Mouse (Mus musculus) ZHBTc4 (cell line): ENCODE data around the gene Fam217b.

Source experiments
- DNase-seq: peaks from one replicate; pipeline ENCODE4 v3.0.0-alpha.2; 2011; ENCODE audit warnings: low read depth, low spot score

The Fam217b gene

DNA sequence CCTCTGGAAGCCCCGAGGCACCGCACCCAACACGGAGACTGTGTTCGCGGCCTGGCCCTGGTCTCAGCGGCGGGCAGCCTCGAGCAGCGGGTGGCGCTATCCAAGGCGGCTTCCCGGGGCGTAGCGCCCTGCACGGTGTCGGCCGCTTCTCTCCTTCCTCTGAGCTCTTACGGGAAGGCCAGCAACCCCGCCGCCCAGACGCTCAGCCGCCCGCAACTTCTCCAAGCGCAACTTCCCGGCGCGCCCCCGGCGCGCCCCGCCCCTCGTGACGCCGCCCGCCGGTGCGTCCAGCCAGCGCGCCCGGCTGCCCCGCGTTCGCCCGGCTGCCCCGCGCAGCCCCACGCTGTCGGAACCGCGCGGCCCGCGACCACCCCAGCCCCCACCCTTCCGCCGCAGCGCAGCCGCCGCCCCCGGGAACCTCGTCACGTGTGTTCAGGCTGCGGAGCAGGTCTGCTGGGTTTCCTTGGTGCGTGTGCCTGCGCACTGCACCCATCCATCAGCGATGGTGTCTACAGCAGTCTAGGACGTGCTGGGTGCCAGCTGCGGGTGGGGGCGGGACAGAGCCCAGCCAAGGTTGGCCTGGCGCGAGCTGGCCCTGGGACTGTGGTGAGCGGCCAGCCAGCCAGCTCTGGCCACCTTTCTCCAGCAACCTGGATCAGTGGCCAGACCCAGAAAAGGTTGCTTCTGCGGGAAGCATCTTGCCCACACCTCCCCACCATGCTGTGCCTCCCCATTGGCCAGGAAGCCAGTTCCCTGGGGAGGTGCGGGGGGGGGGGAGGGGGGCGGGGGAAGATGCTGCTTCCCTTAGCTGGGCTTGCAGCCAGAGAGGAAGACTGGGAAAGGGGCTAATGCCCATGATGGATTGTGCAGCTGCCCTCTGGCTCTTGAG, at the start of gene Fam217b, which contains the start of gene Ppp1r3d:
TSS of gene Fam217b (plus strand) at position 264 of the 889 bp plus-strand sequence.
TSS of gene Ppp1r3d (minus strand) at position 212 of the 889 bp plus-strand sequence.
- DNase-seq, result peak; percentile 65

DNA sequence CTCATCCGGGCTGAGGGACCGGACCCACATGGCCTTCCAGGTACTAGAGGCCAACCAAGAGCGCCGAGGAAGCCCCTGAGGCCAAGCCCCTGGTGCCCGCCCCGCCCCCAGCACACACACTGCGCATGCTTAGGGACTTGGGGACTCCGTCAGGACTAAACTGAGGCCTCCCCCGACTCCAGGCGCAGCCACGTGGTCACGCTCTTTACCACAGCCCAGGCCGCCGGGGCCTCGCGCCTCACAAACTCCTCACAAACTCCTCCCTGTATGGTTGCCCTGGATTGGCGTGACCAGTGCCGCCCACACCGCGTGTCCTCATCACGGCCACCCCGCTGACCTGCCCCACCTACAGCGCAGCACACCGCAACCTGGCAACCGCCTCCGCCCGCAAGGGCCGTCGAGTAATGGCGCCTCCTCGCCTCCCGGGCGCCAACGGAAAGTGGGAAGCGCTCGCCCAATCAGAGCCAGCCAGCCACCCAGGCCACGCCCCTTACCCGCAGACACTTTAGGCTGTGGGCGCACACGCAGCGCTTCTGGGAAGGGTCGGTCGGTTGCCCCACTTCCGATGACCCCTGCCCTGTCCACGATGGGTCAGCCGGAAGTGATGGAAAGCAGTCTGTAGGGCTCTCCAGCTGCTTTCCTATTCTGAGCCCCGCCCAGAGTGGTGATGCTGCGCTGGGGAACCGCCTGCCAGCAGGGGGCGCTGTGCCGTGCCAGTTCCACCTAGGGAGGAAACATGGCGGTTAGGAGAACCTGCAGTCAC, 7.1 kb upstream of the Fam217b start, which contains the start of gene Sycp2:
TSS of gene Sycp2 (minus strand) at position 633 of the 763 bp plus-strand sequence.
- peak; percentile 80 for DNase-seq

DNA sequence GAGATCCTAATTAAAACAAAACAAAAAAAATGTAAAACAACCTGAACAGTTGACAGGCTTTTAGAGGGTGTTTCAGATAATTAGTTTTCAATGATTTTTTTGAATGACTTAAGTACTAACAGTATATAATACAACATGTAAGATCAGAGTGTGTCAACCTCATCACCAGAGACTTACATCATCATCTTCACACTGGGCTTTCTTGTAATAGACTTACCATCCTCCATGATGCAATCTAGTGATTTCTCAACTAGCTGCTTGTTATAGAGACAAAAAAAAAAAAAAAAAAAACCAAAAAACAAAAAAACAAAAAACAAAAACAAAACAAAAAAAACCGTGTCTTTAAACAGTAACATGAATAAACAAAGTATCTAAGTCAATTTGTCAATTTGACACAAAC, 5.3 kb upstream of the Fam217b start:
- no peak for DNase-seq

DNA sequence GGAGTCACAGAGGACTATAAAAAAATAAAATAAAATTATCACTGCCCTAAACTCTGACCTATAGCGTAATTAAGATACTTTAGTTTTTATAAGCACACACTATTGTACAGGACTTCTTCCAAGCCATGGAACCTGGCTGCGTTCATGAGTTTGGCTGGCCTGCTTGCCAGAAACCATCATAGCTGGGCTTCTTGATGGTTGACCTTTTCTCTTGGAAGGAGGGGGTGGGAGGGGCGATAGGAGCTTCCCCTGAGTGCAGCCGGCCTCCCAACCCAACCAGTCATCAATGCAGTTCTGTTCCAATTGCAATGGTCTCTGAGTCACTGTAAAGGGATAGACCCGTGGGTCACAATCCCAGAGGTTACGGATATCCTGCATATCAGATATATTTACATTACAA, 4.0 kb upstream of the Fam217b start:
- no peak for DNase-seq

DNA sequence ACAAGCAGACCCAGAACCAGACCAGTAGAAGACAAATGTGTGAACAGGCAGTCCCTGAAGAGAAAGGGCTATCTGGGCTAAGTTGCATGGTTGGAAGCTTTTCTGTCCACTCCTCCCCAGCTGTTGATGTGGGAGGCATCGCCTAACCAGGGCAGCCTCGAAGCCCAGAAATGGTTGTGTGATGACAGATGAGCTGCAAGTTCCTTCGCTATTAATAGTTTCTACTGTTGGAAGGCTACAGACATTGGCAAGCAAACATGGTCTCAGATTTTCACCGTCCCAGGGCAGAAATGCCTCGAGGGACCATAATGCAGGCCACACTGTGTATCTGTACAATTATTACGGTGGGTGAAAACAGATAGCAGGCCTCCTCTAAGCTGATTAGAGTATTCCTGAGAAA, 1.7 kb upstream of the Fam217b start:
- no peak for DNase-seq

DNA sequence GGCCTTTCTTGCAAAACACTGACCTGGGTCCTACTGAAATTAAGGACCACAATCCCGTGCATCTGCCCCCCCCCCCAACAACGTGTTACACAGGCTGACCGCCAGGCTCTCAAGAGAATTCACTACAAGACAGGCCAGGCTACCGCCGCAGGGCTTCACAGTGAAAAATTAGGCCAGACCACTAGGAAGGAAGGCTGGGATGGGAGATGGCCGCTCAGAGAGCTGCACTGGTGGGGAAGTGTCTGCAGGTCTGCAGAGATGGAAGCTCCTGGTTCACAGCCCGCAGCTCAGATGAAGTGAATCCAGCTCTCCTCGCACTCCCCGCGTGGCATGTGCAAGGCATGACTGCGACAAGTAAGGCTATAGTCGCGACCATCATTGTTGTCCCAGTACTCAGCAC, 1.2 kb upstream of the Fam217b start:
- no peak for DNase-seq

DNA sequence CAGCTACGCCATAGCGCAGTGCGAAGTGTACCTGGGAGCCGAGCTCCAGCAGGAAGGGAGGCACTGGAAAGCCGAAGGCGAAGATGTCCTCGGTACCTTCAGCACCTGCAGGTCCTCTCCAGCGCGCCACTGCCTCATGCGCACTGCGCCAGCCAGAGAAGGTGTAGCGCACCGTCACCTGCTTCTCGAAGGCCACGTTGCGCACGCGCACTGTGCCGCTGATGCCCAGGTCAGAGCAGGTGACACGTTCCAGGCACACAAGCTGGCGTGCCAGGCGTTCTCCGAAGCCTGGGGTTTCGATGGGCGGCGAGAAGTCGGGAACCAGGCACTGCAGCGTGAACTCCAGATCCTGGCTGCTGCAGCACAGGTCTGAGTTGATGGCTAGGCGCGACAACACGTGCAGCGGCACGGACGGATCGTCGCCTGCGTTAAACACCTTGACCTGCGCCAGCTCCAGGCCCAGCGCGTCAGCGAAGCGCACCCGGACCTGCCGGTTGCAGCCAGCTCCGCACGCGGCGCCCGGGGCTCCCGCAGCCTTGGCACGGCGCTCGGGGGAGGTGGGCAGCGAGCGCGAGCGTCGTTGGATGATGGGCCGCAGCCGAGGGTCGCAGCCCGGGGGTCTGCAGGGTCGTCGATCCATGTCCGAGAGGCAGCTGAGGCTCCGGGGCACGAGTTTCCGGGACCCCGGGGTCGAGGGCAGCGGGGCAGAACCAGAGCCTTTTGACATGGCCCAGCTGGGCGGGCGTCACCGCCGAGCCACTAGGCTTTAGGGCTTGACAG, 653 bp upstream of the Fam217b start:
- peak; percentile 74 for DNase-seq

DNA sequence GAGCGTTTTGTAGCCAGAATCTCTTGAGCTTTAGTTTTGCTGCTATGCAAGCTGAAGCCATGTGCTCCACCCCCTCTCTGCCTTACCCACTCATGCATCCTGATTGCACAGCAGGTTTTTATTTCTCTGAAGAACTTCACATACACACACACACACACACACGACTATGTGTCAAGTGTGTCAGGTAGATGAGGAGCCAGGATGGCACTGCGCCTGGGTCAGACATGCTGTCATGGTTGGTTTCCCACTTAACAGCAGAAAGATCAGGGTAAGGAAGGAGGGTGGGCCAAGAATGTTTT, 775 bp downstream of the Fam217b start:
- no peak for DNase-seq

DNA sequence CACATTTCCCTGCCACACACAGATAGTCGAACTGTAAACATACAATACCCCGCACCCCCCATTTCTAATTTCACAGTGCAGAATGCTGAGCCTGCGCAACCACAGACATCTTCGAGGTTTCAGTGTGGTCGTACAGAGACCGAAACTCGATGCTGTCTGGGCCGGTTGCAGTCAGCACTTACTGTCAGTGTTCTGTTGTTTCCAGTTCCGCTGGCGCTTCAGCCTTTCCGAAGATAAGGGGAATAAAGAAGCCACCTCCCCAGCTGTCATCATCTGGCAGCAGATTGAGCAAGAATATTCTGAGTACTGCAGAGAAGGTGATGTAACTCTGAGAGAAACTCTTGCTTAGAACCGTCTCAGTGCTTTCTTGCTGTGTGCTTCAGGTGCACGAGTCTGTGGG, 2.1 kb downstream of the Fam217b start:
- no peak for DNase-seq

DNA sequence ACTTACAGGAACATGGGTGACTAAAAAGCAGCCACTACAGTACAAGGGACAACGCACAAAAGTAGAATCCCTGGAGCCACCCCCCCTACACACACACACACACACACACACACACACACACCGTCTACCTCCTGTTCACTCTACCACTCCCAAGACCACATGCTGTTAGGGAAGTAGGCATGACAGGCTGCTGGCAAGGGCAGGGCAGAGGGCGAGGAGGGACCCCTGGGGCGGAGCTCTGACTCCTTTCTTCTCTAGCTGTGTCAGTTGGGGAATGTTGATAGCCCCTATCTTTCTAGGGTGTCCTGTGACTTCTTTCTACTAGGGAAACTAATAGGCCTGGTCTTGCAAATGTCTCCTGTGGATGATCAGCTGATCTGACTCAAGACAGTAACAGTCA, 2.6 kb downstream of the Fam217b start:
- DNase-seq, result peak; percentile 56

DNA sequence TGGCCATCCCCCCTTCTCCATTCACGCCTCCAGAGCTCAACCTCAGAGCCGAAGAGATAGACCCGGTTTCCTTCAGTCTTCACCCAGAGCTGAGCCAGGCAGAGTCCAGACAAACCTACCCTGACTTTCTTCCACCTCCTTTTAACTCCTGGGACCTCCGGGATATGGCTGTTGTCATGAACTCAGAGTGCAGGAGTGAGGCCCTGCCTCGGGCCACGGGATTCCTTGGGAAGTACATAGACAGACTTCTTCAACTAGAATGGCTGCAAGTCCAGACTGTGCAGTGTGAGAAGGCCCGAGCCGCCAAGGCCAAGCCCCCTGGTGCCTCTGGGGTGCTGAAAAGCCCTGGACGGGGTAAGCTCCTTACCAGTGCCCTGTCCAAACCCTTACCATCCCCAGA, 6.3 kb downstream of the Fam217b start:
- DNase-seq, result no peak

DNA sequence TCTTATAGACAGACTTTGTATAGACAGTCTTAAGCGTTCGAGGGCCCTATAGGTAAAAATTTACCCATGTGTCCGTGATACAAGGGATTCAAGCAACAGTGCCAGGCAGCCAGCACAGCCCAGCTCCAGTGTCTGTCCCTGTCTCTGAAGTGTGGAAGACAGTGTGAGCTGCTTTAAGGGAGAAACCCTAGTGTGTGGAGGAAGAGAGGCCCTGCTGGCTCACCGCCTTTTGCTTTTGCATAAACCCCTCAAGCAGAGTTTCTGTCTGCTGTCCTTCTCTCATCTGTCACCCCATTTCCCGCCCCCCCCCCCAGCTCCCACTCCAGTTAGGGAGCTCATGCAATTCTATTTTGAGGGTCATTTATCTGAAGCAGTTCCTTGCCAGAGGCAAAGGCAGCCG, 7.3 kb downstream of the Fam217b start:
- no peak for DNase-seq

DNA sequence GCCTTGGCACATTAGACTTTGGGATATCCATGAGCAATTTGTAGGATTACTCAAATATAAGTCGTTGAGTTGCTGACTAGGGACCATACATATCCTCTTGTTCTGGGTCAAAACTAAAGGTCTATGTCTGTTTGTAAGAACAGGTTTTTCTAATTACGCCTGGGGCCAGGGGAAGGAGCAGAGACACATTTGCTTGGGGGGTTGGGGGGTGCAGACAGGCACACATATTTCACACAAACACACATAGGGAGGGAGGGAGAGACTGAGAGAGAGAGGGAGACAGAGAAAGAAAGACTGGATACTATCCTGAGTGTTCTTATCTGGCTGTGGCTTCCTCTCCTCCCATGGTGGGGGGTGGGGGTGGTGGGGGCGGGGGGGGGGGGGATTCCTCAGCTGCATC, 7.9 kb downstream of the Fam217b start:
- DNase-seq, result no peak

DNA sequence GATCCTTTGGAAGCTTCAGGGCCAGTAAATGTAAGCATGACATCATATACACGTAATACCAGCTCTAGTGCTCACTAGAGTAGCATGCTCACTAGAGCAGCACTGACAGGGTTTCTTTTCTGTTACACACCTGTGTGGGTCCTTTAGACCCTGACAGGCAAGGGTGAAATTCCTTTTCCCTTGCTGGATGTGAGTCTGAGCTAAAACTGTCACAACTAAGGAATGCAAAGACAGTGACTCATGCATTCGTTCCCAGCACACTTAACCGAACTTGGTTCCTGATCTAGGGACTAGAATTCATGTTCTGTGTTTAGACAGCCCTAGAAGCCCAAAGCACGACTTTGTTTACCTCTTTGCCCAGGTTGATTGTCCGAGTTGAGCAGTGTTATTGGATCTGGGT, 8.9 kb downstream of the Fam217b start:
- DNase-seq, result no peak

DNA sequence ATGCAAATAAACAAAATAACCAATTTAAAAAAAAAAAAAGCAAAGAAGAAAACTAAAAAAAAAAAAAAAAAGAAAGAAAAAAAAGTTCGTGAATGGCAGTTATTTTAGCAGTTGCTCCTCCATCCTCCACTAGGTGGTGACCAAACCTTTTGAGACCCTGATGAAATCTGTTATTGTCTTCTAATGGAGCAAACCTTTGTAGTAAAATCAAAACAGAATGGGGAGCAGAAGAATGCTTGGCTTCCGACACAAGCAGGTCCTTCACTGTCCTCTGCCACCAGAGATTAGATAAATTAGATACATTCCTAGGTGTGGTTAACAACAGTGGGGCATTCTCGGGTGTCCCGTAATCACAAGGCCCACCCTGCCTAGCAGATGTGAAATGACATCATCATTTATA, 11.9 kb downstream of the Fam217b start:
- DNase-seq, result no peak

DNA sequence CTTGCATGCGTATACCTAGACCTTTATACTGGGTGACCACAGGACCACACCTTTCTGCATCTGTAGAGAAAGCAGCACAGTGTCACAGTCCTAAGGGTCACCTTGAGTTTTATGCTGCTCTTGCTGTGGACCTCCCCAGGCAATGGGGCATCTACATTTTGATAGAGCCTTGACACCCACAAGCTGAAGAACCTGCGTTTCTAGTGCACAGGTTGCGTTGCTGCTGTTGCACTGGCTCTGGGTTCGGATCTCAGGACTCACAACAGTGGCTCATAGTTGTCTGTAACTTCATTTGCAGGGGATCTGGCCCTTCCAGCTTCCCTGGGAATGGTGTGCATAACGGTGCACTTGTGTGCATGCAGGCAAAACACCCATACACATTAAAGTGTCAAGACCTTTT, 12.9 kb downstream of the Fam217b start:
- no peak for DNase-seq

DNA sequence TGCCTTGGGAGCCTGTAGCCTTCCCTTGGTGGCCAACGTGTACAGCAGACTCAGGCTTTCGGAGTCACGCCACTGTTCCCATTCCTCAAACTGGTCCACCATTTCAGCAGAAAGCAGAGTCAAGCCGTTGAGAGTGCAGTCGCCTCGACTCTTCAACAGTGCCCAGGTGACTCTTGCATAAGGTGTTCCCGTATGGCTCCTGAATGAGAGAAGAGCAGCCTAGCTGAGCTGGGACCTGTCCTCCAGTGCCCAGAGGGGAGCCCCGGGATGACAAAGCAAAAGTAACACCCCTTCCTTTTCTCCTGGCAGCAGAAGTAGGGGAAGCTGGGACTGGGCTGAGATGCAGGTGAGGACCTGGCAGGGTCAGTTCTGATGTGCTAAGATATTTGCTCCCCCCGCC, 13.9 kb downstream of the Fam217b start:
- no peak for DNase-seq

DNA sequence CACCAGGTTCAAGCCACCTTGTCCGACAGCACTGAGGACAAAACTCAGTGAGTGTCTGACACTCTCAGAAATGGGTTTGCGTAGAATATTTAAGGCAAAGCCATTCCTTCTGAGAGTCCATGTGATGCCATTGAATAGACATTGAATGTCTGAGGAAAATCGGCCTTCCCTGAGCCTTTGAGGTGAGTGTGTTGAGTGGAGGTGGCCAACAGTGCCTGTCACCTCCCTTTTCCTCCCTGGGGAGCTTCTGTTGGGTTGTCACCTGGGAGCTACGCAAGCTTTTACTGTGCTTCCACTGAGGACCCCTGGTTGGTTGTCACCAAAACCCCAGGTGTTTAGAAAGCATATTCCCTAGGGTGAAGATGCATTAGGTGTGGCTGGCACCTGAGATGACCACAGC, 14.4 kb downstream of the Fam217b start:
- DNase-seq, result no peak

DNA sequence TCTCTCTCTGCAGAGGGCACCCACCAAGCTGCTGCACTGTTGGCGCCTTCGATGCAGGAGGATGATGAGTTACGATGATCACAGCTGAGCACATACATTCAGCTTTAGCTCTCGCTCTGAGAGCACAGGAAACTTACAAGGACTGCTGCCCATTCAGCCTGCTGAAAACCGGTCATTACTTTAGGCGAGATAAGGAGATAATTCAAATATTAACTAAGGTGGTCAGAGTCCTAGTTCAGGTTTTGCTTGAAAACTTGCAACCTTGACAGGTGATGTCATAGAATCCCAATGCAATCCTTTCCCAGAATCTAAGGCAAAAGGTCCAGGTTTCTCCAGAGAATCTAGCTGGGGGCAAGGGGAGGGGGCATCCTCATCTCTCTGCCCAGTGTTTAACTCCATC, 15.1 kb downstream of the Fam217b start:
- DNase-seq, result no peak

DNA sequence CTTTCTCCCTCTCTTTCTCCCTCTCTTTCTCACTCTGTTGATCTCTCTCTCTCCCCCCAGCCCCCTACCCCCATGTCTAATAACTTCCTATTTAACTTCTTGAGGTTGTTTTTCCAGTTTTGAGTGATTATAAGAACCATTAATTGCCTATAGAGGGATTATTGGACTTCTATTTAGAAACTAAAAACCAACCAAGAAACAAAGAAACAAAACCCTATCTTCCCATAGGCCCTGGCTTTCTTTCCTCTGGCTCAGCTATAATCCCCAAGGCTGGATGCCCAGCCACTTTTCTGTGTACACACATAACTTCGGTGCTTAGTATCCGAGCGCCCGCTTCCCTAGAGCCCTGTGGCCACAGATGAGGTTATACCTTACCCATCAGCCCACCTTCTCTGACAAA, 15.9 kb downstream of the Fam217b start, which contains the start of gene Cdh26:
TSS of gene Cdh26 (plus strand) at position 301 of the 400 bp plus-strand sequence.
- DNase-seq, result no peak

DNA sequence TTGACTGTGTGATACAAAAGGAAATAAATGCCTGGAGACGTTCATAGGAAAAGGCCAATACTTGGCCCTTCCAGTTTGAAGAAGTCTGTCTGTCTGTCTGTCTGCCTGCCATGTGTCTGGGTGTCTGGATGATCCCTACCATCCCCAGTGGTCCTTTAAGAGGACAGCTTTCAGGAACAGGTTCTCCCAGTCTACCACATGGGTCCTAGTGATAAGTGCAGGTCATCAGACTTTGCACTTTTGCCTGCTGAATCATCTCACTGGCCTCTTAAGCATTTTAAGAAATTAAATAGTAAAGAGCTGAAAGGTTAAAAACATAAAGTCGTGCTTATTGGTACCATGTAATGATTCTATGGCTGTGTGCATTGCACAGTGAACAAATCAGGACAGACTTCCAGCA, 19.2 kb downstream of the Fam217b start:
- no peak for DNase-seq

DNA sequence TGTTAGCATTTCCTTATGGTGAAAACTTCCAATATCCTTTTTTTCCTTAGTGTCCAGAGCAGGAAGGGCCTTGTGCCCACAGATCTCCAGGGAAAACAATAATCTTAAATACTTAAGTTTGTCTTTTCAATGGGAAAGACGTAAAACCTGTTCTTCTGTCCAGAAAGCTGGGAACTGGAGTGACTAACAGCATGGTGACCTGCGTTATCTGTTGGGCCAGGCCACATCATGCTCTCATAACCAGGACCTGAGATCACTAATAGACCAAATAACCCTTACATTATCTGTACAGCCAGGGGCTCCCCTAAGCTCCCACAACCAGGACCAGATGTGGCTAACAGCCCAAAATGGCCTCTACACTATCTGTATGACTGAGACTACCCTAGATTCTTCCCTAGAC, 19.6 kb downstream of the Fam217b start:
- DNase-seq, result no peak
